Mouse (Mus musculus) heart, embryonic 15.5 days (tissue): ENCODE results near the gene Gm49345. TPM values are rescaled to one million over a fixed set of nuclear protein-coding genes. Genes with fewer than 3 reads are reported as not detected.
"Not testable (repeated sequence)": the region's sequence is repeated elsewhere in the genome, so short reads cannot be mapped to it uniquely, and the experiment has no call there.

Source experiments
- ATAC-seq: fragments of 200-750 bp; cut with Nextera tagmentation; replicated peaks from 2 replicates; pipeline ENCODE4 v1.8.0; 2017; ENCODE audit warnings: low read depth, moderate TSS enrichment; ENCODE audit not compliant: insufficient number of reproducible peaks, insufficient read depth, low FRiP score
- H3K27ac ChIP-seq: fragments of 300-500 bp; sonication (generic); 2 replicates; pipeline ENCODE4 v1.5.1; 2015; ENCODE audit warnings: mild to moderate bottlenecking, inconsistent platforms
- H3K27me3 ChIP-seq: fragments of 300-500 bp; sonication (generic); 2 replicates; pipeline ENCODE4 v1.6.1; 2015; ENCODE audit warnings: inconsistent platforms
- H3K36me3 ChIP-seq: fragments of 300-500 bp; sonication (generic); 2 replicates; pipeline ENCODE4 v1.6.1; 2015; ENCODE audit warnings: mild to moderate bottlenecking, inconsistent platforms
- H3K4me1 ChIP-seq: fragments of 300-500 bp; sonication (generic); replicated peaks from 2 replicates; pipeline ENCODE4 v1.6.1; 2015; ENCODE audit warnings: inconsistent platforms
- H3K4me2 ChIP-seq: fragments of 300-500 bp; sonication (generic); 2 replicates; pipeline ENCODE4 v1.6.1; 2015; ENCODE audit warnings: inconsistent platforms, mild to moderate bottlenecking, moderate library complexity
- H3K4me3 ChIP-seq: fragments of 300-500 bp; sonication (generic); 2 replicates; pipeline ENCODE4 v1.5.1; 2015; ENCODE audit warnings: mild to moderate bottlenecking, inconsistent platforms
- H3K9ac ChIP-seq: fragments of 300-500 bp; sonication (generic); 2 replicates; pipeline ENCODE4 v1.6.1; 2015; ENCODE audit warnings: mild to moderate bottlenecking, inconsistent platforms
- H3K9me3 ChIP-seq: fragments of 300-500 bp; sonication (generic); replicated peaks from 2 replicates; pipeline ENCODE4 v1.6.1; 2016; ENCODE audit warnings: inconsistent platforms
- whole genome bisulfite sequencing: fragments of 180-500 bp; shearing (Covaris S2); methylation state at CpG from one replicate; pipeline ENCODE4 v1.1.7; 2015; ENCODE audit warnings: mixed read lengths; 5-methylcytosine and 5-hydroxymethylcytosine counted together
- polyA plus RNA-seq: library from polyadenylated mRNA; unstranded; fragments of >200 nt; fragmentation: Nextera tagmentation; extraction: Ambion mirVana; gene quantifications from 2 replicates; pipeline ENCODE4 v1.2.1, GENCODE M21; 2015

Gm49345 gene
- 0.24 and 0.57 TPM in 2 replicates for polyA plus RNA-seq

- H3K9ac ChIP-seq, result peak within 1 kb of the TSS; percentile 83
- under 1% methylated on average over 19 of the region's 19 CpGs for WGBS
- H3K4me3 ChIP-seq, result peak within 1 kb of the TSS; percentile 97
- H3K4me1 ChIP-seq, result peaks cover 4% of the 10 kb centered on the region
- peak within 1 kb of the TSS; percentile 75 for H3K27ac ChIP-seq
- H3K4me2 ChIP-seq, result peak within 1 kb of the TSS; percentile 69
- peak; percentile 96 for ATAC-seq
- H3K9me3 ChIP-seq, result no peaks in the 10 kb centered on the region
- no peaks in the 10 kb centered on the region for H3K27me3 ChIP-seq
- H3K36me3 ChIP-seq, result no peaks in the 10 kb centered on the region
Measured at GRCm38 (mm10) chr13:67637294-67638007, at the start of gene Gm49345, which contains the start of gene Zfp729a. Gene Gm49345 (minus strand): TSS chr13:67637769. Gene Zfp729a (minus strand): TSS chr13:67637791.

GRCm38 (mm10) chr13:67686971-67687370 is 49.4 kb upstream of the Gm49345 start, which contains the start of gene Zfp738:
Gene Zfp738 (minus strand): TSS chr13:67687071.
- Histone ChIP-seq H3K4me2 (no peak within 1 kb of the TSS), H3K27ac (no peak within 1 kb of the TSS), H3K9ac (no peak within 1 kb of the TSS), H3K27me3 (no peaks in the 10 kb centered on the region), H3K4me3 (no peak within 1 kb of the TSS), H3K9me3 (no peaks in the 10 kb centered on the region), H3K36me3 (no peaks in the 10 kb centered on the region), H3K4me1 (0 out of 2 replicates have a peak, but pooled peaks cover 2% of the 10 kb centered on the region)
- WGBS, result 70% methylated on average over 4 of the region's 4 CpGs
- no peak for ATAC-seq

GRCm38 (mm10) chr13:67683841-67684240 is 46.3 kb upstream of the Gm49345 start:
- not testable (repeated sequence) for H3K36me3 ChIP-seq, ATAC-seq, H3K4me1 ChIP-seq, H3K27ac ChIP-seq, H3K9me3 ChIP-seq, H3K27me3 ChIP-seq
- Histone ChIP-seq H3K4me3 (peak overlapping the region; percentile 89), H3K9ac (peak overlapping the region; percentile 79; the same call in 1 of the 2 replicates), H3K4me2 (peak overlapping the region; percentile 91)
- 70% methylated on average over 2 of the region's 2 CpGs for WGBS

- peak overlapping the region; percentile 91 for H3K4me2 ChIP-seq
- H3K4me3 ChIP-seq, result peak overlapping the region; percentile 89
- WGBS, result 11% methylated on average over 16 of the region's 16 CpGs
- H3K36me3 ChIP-seq, H3K27me3 ChIP-seq, H3K4me1 ChIP-seq, H3K9me3 ChIP-seq: not testable (repeated sequence)
- peak overlapping the region; percentile 79 for H3K9ac ChIP-seq
- ATAC-seq, result peak; percentile 100
- H3K27ac ChIP-seq, result peak overlapping the region; percentile 47
Measured at GRCm38 (mm10) chr13:67682959-67683735, 45.6 kb upstream of the Gm49345 start.

GRCm38 (mm10) chr13:67674902-67675301 is 37.3 kb upstream of the Gm49345 start:
- WGBS, result 92% methylated on average over 2 of the region's 2 CpGs
- no peak for ATAC-seq
- no peak overlapping the region for H3K4me3 ChIP-seq

GRCm38 (mm10) chr13:67652496-67652895 is 14.9 kb upstream of the Gm49345 start:
- ATAC-seq, result no peak
- no peak overlapping the region for H3K4me2 ChIP-seq
- 47% methylated on average over 3 of the region's 3 CpGs for WGBS

More at GRCm38 (mm10) chr13:67674902-67675301, 37.3 kb upstream of the Gm49345 start:
- Histone ChIP-seq H3K9me3 (no peaks in the 10 kb centered on the region), H3K36me3 (peaks cover 5% of the 10 kb centered on the region), H3K27ac (no peak overlapping the region), H3K4me2 (no peak overlapping the region), H3K9ac (no peak overlapping the region), H3K4me1 (no peaks in the 10 kb centered on the region), H3K27me3 (no peaks in the 10 kb centered on the region)

GRCm38 (mm10) chr13:67610108-67610507 is 27.5 kb downstream of the Gm49345 start:
- Histone ChIP-seq H3K4me1 (peaks cover 6% of the 10 kb centered on the region), H3K9ac (no peak overlapping the region), H3K9me3 (no peaks in the 10 kb centered on the region), H3K27ac (no peak overlapping the region), H3K4me2 (no peak overlapping the region), H3K4me3 (no peak overlapping the region), H3K27me3 (no peaks in the 10 kb centered on the region), H3K36me3 (no peaks in the 10 kb centered on the region)
- 83% methylated on average over 4 of the region's 4 CpGs for WGBS
- ATAC-seq, result no peak

More at GRCm38 (mm10) chr13:67652496-67652895, 14.9 kb upstream of the Gm49345 start:
- Histone ChIP-seq H3K9ac (no peak overlapping the region), H3K36me3 (no peaks in the 10 kb centered on the region), H3K4me1 (no peaks in the 10 kb centered on the region), H3K9me3 (no peaks in the 10 kb centered on the region), H3K27me3 (no peaks in the 10 kb centered on the region), H3K4me3 (no peak overlapping the region), H3K27ac (no peak overlapping the region)

GRCm38 (mm10) chr13:67609066-67609876 is 28.3 kb downstream of the Gm49345 start, which contains the start of gene Zfp729b:
Gene Zfp729b (minus strand): TSS chr13:67609707.
- Histone ChIP-seq H3K4me2 (peak within 1 kb of the TSS; percentile 72), H3K9me3 (no peaks in the 10 kb centered on the region), H3K9ac (peak within 1 kb of the TSS; percentile 80), H3K36me3 (no peaks in the 10 kb centered on the region), H3K4me3 (peak within 1 kb of the TSS; percentile 90), H3K27me3 (no peaks in the 10 kb centered on the region), H3K4me1 (peaks cover 6% of the 10 kb centered on the region), H3K27ac (peak within 1 kb of the TSS; percentile 82)
- WGBS, result 3% methylated on average over 20 of the region's 20 CpGs
- peak; percentile 93 for ATAC-seq

- 57% methylated on average over 5 of the region's 5 CpGs for WGBS
- Histone ChIP-seq H3K27me3 (no peaks in the 10 kb centered on the region), H3K9me3 (no peaks in the 10 kb centered on the region), H3K4me2 (no peak overlapping the region), H3K4me1 (no peaks in the 10 kb centered on the region), H3K27ac (no peak overlapping the region), H3K9ac (no peak overlapping the region), H3K4me3 (no peak overlapping the region), H3K36me3 (no peaks in the 10 kb centered on the region)
- no peak for ATAC-seq
Measured at GRCm38 (mm10) chr13:67572591-67573189, 64.9 kb downstream of the Gm49345 start.

GRCm38 (mm10) chr13:67553730-67554129 is 83.8 kb downstream of the Gm49345 start, which contains the start of gene Zfp748:
Gene Zfp748 (minus strand): TSS chr13:67553830.
- no peaks in the 10 kb centered on the region for H3K9me3 ChIP-seq
- WGBS, result 79% methylated on average over 4 of the region's 4 CpGs
- H3K4me1 ChIP-seq, result peaks cover 10% of the 10 kb centered on the region
- H3K27me3 ChIP-seq, result no peaks in the 10 kb centered on the region
- peak within 1 kb of the TSS; percentile 92 for H3K27ac ChIP-seq
- no peak for ATAC-seq
- H3K9ac ChIP-seq, result peak within 1 kb of the TSS; percentile 93
- H3K4me3 ChIP-seq, result peak within 1 kb of the TSS; percentile 96
- no peaks in the 10 kb centered on the region for H3K36me3 ChIP-seq
- H3K4me2 ChIP-seq, result peak within 1 kb of the TSS; percentile 70
